Mouse (Mus musculus): Measurements from ENCODE around the gene Ranbp17.

DNA sequence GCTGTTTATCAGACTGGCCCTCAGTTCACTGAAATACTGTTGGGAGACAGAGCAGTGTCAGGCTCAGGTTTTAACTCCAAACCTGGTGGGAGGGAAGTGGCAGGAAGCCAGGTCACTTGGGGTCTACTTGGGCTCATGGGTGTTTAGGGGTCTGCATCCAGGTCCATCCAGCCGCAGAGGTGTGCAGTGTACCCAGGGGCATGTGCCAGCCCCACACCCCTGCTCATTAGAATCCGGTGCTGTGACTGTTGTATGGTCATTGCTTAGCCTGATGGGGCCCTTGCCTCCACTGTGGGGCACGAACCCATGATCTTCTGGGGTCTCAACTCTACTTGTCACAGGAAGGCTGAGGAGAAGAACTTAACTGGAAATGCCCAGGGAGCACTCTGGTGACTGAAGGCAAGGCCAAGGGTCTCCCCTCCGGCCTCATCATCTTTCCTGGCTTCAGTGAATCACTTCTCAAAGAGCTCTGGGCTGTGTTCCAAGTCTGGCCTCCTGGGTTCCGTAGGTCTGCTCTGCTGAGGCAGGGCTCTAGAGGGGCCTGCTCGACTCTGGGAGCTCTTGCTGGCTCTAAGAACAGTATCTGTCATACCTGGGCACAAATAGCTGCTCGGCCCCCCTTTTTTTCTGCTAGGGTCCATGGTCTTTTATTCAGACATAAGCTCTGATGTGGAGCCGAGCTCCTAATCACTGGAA lies 296.0 kb downstream of the Ranbp17 start:
- TF ChIP-seq CTCF (IDR thresholded peaks at IDR 0.05; ENCODE audit: low read depth) (no peak), EP300 (IDR thresholded peaks at IDR 0.05; ENCODE audit: low read depth) (no peak)

Data from heart, postnatal 0 days (tissue).